Mouse (Mus musculus) right cerebral cortex, postnatal 10 days (tissue): ENCODE measurements around the gene Olfr108.

Source experiments
- DNase-seq, 2 experiments: peaks; one replicate each; pipeline ENCODE4 v3.0.0; 2021; ENCODE audit warnings: low spot score in 2 of 2

Olfr108 gene

DNA sequence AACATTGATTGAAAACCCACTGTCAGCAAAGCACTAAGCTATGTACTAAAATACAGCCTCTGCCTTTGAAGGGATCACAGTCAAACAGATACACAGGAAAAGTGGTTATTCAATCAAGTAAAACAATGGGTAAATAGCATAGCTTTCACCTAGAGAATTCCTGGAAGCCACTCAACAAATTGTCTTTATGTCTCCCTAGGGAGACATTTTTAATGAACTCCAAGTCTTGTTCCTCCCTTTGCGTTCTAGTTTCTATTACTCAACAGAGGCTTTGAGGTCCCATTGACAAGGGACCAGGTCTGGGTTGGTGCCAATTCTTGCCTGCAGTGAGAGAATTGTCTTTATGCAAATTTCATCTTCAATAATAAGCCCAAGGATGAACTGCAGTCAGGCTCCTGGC lies at the start of gene Olfr108:
TSS of gene Olfr108 (plus strand) at position 301 of the 400 bp plus-strand sequence.
- DNase-seq: no peak

DNA sequence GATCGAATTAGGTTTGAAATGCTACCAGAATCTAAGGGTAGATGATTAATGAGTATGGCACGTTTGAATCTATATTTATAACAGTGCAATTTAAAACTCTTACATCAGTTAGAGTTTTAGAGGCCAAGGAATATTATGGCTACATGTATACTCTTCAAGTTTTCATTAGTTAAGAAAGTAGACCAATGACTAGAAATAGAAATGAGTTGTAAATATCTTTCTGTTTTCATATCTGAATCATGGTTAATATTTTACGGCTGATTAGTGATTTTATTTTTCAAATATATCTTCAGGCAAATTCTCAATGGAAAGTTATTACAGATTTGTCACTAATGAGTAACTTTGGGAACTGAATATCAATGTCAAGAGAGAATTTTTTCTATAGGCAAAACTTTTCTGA lies 46.4 kb upstream of the Olfr108 start, which contains the start of gene Olfr107:
TSS of gene Olfr107 (plus strand) at position 301 of the 400 bp plus-strand sequence.
- DNase-seq: no peak

DNA sequence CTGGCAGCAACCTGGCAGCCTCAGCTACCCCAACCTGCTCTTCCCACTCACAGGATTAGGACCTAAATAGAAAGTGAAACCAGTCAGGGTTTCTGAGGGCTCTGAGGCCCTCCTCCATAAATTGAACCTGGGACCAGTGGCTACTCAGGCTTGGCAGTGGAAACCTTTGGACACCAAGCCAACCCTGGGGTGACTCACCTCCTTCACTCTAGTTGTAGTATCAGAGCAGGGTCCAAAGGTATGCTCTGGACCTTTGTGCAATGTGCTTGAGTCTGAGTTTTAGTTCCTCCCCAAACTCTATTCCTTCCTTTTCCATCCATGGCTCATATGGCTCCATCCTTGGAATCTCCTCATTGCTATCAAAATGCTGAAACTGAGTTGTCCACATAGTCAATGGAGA lies 31.9 kb upstream of the Olfr108 start:
- DNase-seq: no peak

DNA sequence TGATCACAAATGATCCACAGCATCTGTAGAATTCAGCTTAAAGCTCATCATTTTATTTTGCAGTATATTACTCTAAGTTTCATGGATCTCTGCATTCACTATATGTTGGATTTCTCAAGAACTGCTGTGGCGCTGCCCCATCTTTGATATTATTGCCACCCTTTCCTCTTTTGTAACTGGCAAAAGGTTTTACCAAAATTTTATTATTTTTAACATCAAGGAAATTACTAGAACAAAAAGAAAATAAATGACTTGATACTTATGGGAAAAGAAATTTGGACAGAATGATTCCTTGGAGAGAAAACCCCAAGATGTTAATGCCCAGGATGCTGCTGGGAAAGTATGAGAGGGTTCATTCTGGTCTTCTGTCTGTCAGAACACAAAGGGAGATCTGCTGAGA lies 13.3 kb downstream of the Olfr108 start, which contains the start of gene Olfr109:
TSS of gene Olfr109 (plus strand) at position 301 of the 400 bp plus-strand sequence.
- no peak for DNase-seq

DNA sequence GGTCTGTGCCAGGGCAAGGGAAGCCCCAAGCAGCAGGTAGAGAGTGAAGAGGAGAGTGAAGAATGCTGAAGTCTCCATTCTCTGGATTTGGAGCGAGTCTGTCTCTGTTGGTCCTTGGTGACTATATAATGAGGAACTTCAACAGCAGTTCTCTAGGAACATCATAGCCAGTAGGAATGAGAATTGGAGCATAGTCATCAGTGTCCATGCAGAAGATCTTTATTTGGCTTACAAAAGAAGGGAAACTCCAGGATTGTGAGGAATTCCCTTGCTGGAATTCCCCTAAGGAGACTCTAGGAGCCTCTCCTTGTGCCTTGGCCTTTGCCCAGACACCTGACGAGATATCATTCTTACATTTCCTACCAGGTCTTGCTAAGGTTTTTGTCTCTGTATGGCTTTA lies 38.2 kb downstream of the Olfr108 start, which contains the start of gene H2-M2:
TSS of gene H2-M2 (minus strand) at position 101 of the 400 bp plus-strand sequence.
- DNase-seq: no peak

DNA sequence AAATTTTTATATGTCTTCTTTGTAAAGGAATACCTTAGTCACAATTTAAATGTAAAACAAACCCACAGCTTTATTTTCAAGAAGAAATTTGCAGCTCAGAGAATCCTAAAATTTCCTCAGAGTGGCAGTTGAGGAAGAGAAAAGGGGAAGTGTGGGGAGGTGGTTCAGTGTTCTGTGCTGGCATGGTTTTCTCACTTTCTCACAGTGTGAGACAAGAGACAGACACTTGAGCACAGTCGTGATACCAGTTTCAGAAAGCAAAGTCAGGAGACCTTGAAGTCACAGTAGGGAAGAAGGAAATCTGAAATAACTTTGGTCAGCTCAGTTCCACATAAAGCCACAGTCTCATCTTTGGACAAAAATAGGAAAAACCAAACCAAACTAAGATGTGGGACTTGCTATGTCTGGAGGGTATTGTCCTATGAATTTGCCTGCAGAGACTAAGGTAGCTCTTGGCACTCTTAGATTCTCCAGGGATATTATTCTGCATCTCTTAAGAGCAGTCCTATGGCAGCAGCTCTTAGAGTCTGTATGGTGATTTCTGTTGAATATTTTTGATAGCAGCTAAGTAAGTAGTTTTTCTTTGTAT lies 46.7 kb downstream of the Olfr108 start, which contains the start of gene Olfr110:
TSS of gene Olfr110 (plus strand) at position 539 of the 589 bp plus-strand sequence.
- DNase-seq: no peak
